Mouse (Mus musculus) embryonic facial prominence, embryonic 12.5 days (tissue): ENCODE results near the gene Art1. TPM values are rescaled to one million over a fixed set of nuclear protein-coding genes. Genes with fewer than 3 reads are reported as not detected.

Experiments used
- ATAC-seq: fragments of 200-750 bp; cut with Nextera tagmentation; 2 replicates; pipeline ENCODE4 v1.8.0; 2017; ENCODE audit not compliant: insufficient number of reproducible peaks, insufficient read depth, low FRiP score, low TSS enrichment
- H3K27ac ChIP-seq: fragments of 300-500 bp; sonication (generic); 2 replicates; pipeline ENCODE4 v1.5.1; 2016; ENCODE audit warnings: mild to moderate bottlenecking
- H3K27me3 ChIP-seq: fragments of 300-500 bp; sonication (generic); 2 replicates; pipeline ENCODE4 v1.6.1; 2016; ENCODE audit warnings: mild to moderate bottlenecking, moderate library complexity
- H3K36me3 ChIP-seq: fragments of 300-500 bp; sonication (generic); 2 replicates; pipeline ENCODE4 v1.6.1; 2016; ENCODE audit warnings: mild to moderate bottlenecking
- H3K4me1 ChIP-seq: fragments of 300-500 bp; sonication (generic); 2 replicates; pipeline ENCODE4 v1.6.1; 2016
- H3K4me2 ChIP-seq: fragments of 300-500 bp; sonication (generic); replicated peaks from 2 replicates; pipeline ENCODE4 v1.6.1; 2016; ENCODE audit warnings: mild to moderate bottlenecking, moderate library complexity
- H3K4me3 ChIP-seq: fragments of 300-500 bp; sonication (generic); 2 replicates; pipeline ENCODE4 v1.5.1; 2016; ENCODE audit warnings: mild to moderate bottlenecking
- H3K9ac ChIP-seq: fragments of 300-500 bp; sonication (generic); 2 replicates; pipeline ENCODE4 v1.6.1; 2016; ENCODE audit warnings: mild to moderate bottlenecking, moderate library complexity
- H3K9me3 ChIP-seq: fragments of 300-500 bp; sonication (generic); 2 replicates; pipeline ENCODE4 v1.6.1; 2016; ENCODE audit warnings: mild to moderate bottlenecking, moderate library complexity
- WGBS: fragments of 180-500 bp; shearing (Covaris S2); methylation state at CpG from one replicate; pipeline ENCODE4 v1.1.7; 2016; 5-methylcytosine and 5-hydroxymethylcytosine counted together
- polyA plus RNA-seq: library from polyadenylated mRNA; unstranded; fragments of >200 nt; fragmentation: Nextera tagmentation; extraction: Ambion mirVana; gene quantifications from 2 replicates; pipeline ENCODE4 v1.2.1, GENCODE M21; 2016

Gene Art1
- polyA plus RNA-seq, 1 experiment from 2014 or later = 6.0 TPM

- Histone ChIP-seq H3K9me3 (no peaks in the 10 kb centered on the region), H3K4me3 (no peak overlapping the region), H3K4me2 (no peak overlapping the region), H3K36me3 (peaks cover 84% of the 10 kb centered on the region), H3K27me3 (no peaks in the 10 kb centered on the region), H3K27ac (no peak overlapping the region), H3K9ac (no peak overlapping the region), H3K4me1 (no peaks in the 10 kb centered on the region)
- no peak for ATAC-seq
- 91% methylated on average over 26 of the region's 26 CpGs for WGBS
Measured at GRCm38 (mm10) chr7:102084041-102084696, 17.4 kb upstream of the Art1 start.

GRCm38 (mm10) chr7:102087336-102087735 is 14.2 kb upstream of the Art1 start:
- no peak overlapping the region for H3K4me3 ChIP-seq
- H3K4me2 ChIP-seq = no peak overlapping the region
- H3K36me3 ChIP-seq = peaks cover 69% of the 10 kb centered on the region
- H3K27me3 ChIP-seq = no peaks in the 10 kb centered on the region
- H3K27ac ChIP-seq = no peak overlapping the region
- WGBS = 75% methylated on average over 4 of the region's 4 CpGs
- ATAC-seq = no peak
- no peaks in the 10 kb centered on the region for H3K9me3 ChIP-seq
- H3K4me1 ChIP-seq = no peaks in the 10 kb centered on the region
- H3K9ac ChIP-seq = no peak overlapping the region

- ATAC-seq = 0 out of 2 replicates have a peak, but pooled peaks have one; percentile 25
- Histone ChIP-seq H3K36me3 (peaks cover 7% of the 10 kb centered on the region; the same call in 1 of the 2 replicates), H3K9ac (no peak overlapping the region; the same call in 1 of the 2 replicates), H3K4me2 (peak overlapping the region; percentile 50), H3K9me3 (no peaks in the 10 kb centered on the region), H3K27me3 (no peaks in the 10 kb centered on the region), H3K4me1 (peaks cover 16% of the 10 kb centered on the region), H3K4me3 (peak overlapping the region; percentile 27), H3K27ac (peak overlapping the region; percentile 30; the same call in 1 of the 2 replicates)
- 5% methylated on average over 30 of the region's 30 CpGs for WGBS
Measured at GRCm38 (mm10) chr7:102099760-102100661, 1.5 kb upstream of the Art1 start.

GRCm38 (mm10) chr7:102100868-102101267 is 675 bp upstream of the Art1 start:
- Histone ChIP-seq H3K4me3 (no peak overlapping the region), H3K27ac (no peak overlapping the region), H3K4me1 (peaks cover 16% of the 10 kb centered on the region), H3K9me3 (no peaks in the 10 kb centered on the region), H3K4me2 (no peak overlapping the region), H3K9ac (no peak overlapping the region), H3K36me3 (0 out of 2 replicates have a peak, but pooled peaks cover 2% of the 10 kb centered on the region), H3K27me3 (no peaks in the 10 kb centered on the region)
- 58% methylated on average over 5 of the region's 5 CpGs for WGBS
- no peak for ATAC-seq

GRCm38 (mm10) chr7:102102241-102102640 is 698 bp downstream of the Art1 start:
- no peaks in the 10 kb centered on the region for H3K9me3 ChIP-seq
- H3K4me3 ChIP-seq = no peak overlapping the region
- H3K27me3 ChIP-seq = no peaks in the 10 kb centered on the region
- H3K4me1 ChIP-seq = peaks cover 21% of the 10 kb centered on the region
- no peaks in the 10 kb centered on the region for H3K36me3 ChIP-seq
- H3K9ac ChIP-seq = no peak overlapping the region
- WGBS = 51% methylated on average over 8 of the region's 8 CpGs
- H3K27ac ChIP-seq = no peak overlapping the region
- ATAC-seq = no peak
- no peak overlapping the region for H3K4me2 ChIP-seq

- 43% methylated on average over 6 of the region's 6 CpGs for WGBS
- no peak overlapping the region for H3K27ac ChIP-seq
- no peaks in the 10 kb centered on the region for H3K36me3 ChIP-seq
- H3K4me1 ChIP-seq = peaks cover 21% of the 10 kb centered on the region
- no peak overlapping the region for H3K9ac ChIP-seq
- no peaks in the 10 kb centered on the region for H3K9me3 ChIP-seq
- no peaks in the 10 kb centered on the region for H3K27me3 ChIP-seq
- H3K4me3 ChIP-seq = no peak overlapping the region
- ATAC-seq = no peak
- no peak overlapping the region for H3K4me2 ChIP-seq
Measured at GRCm38 (mm10) chr7:102102696-102103095, 1.2 kb downstream of the Art1 start.

GRCm38 (mm10) chr7:102103555-102103954 is 2.0 kb downstream of the Art1 start:
- no peaks in the 10 kb centered on the region for H3K27me3 ChIP-seq
- H3K9ac ChIP-seq = no peak overlapping the region
- H3K4me1 ChIP-seq = peaks cover 21% of the 10 kb centered on the region
- H3K36me3 ChIP-seq = no peaks in the 10 kb centered on the region
- no peak overlapping the region for H3K4me3 ChIP-seq
- ATAC-seq = no peak
- WGBS = 78% methylated on average over 2 of the region's 2 CpGs
- H3K4me2 ChIP-seq = no peak overlapping the region
- no peak overlapping the region for H3K27ac ChIP-seq
- no peaks in the 10 kb centered on the region for H3K9me3 ChIP-seq

- 78% methylated on average over 5 of the region's 5 CpGs for WGBS
- Histone ChIP-seq H3K9me3 (no peaks in the 10 kb centered on the region), H3K4me3 (no peak overlapping the region), H3K27me3 (no peaks in the 10 kb centered on the region), H3K4me1 (peaks cover 21% of the 10 kb centered on the region), H3K27ac (no peak overlapping the region), H3K4me2 (no peak overlapping the region), H3K9ac (no peak overlapping the region), H3K36me3 (no peaks in the 10 kb centered on the region)
- ATAC-seq = no peak
Measured at GRCm38 (mm10) chr7:102104126-102104525, 2.6 kb downstream of the Art1 start.

- H3K9ac ChIP-seq = 0 out of 2 replicates have a peak overlapping the region, but pooled peaks have one; percentile 0
- no peak for ATAC-seq
- no peaks in the 10 kb centered on the region for H3K9me3 ChIP-seq
- peaks cover 5% of the 10 kb centered on the region for H3K4me1 ChIP-seq
- H3K27me3 ChIP-seq = no peaks in the 10 kb centered on the region
- H3K4me3 ChIP-seq = peak overlapping the region; percentile 26
- peak overlapping the region; percentile 53 for H3K4me2 ChIP-seq
- WGBS = 14% methylated on average over 23 of the region's 23 CpGs
- no peaks in the 10 kb centered on the region for H3K36me3 ChIP-seq
- no peak overlapping the region for H3K27ac ChIP-seq
Measured at GRCm38 (mm10) chr7:102106700-102107141, 5.2 kb downstream of the Art1 start.

- WGBS = 88% methylated on average over 1 of the region's 1 CpGs
- H3K27me3 ChIP-seq = no peaks in the 10 kb centered on the region
- no peak overlapping the region for H3K4me2 ChIP-seq
- H3K4me1 ChIP-seq = peaks cover 5% of the 10 kb centered on the region
- no peak for ATAC-seq
- no peaks in the 10 kb centered on the region for H3K9me3 ChIP-seq
- H3K9ac ChIP-seq = no peak overlapping the region
- no peak overlapping the region for H3K4me3 ChIP-seq
- no peaks in the 10 kb centered on the region for H3K36me3 ChIP-seq
- H3K27ac ChIP-seq = no peak overlapping the region
Measured at GRCm38 (mm10) chr7:102108206-102108605, 6.7 kb downstream of the Art1 start.

- ATAC-seq = no peak
- no peak within 1 kb of the TSS for H3K4me3 ChIP-seq
- no peaks in the 10 kb centered on the region for H3K36me3 ChIP-seq
- no peaks in the 10 kb centered on the region for H3K9me3 ChIP-seq
- H3K27me3 ChIP-seq = no peaks in the 10 kb centered on the region
- no peak within 1 kb of the TSS for H3K9ac ChIP-seq
- H3K4me2 ChIP-seq = no peak within 1 kb of the TSS
- WGBS = 78% methylated on average over 7 of the region's 7 CpGs
- peaks cover 5% of the 10 kb centered on the region for H3K4me1 ChIP-seq
- no peak within 1 kb of the TSS for H3K27ac ChIP-seq
Measured at GRCm38 (mm10) chr7:102109171-102109570, 7.6 kb downstream of the Art1 start, which contains the start of gene Art5. Art5 (minus strand) TSS chr7:102109489.

- Histone ChIP-seq H3K4me2 (no peak overlapping the region), H3K9ac (no peak overlapping the region), H3K4me1 (peaks cover 5% of the 10 kb centered on the region), H3K27ac (no peak overlapping the region), H3K9me3 (no peaks in the 10 kb centered on the region), H3K27me3 (no peaks in the 10 kb centered on the region), H3K36me3 (no peaks in the 10 kb centered on the region), H3K4me3 (no peak overlapping the region)
- WGBS = 82% methylated on average over 4 of the region's 4 CpGs
- no peak for ATAC-seq
Measured at GRCm38 (mm10) chr7:102109746-102110145, 8.2 kb downstream of the Art1 start.
